ENCODE assay signal across 18 mouse cellular contexts in the genomic region with DNA sequence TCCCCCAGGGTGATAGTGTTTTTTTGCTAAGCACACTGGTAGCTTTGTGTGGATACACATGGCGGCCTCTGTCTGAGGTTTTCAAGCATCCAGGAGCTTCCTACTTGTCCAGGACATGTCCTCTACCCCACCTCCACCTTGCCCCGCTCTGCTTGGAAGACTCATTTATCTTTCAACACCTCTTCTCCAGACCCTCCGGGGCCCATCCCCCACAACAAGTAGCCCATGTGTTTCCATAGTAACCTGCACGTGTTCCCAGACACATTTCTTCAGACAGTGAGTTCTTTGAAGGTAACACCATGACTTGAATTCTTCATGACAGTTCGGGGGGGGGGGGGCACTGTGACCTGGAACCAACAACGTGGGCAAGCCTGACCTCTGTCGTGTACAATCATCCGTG. TPM values are rescaled to one million over a fixed set of nuclear protein-coding genes. Genes with fewer than 3 reads are reported as not detected.
DNase-seq lines count a peak whose midpoint lies in the region; ATAC-seq and TF ChIP-seq lines count a peak whose summit lies in the region.
"Had no signal": no experiment of that assay in that cellular context is flagged by ENCODE, and none has a peak within 500 bp of the region (broad histone marks: within the 10 kb centered on the region; RNA-seq: fewer than 3 reads in every experiment).

No protein-coding gene starts in this region.

- peak; percentile 71 for DNase-seq in retina, postnatal 1 day
- no peak for DNase-seq in retina, embryonic 14.5 days (ENCODE audit: low spot score)
- DNase-seq in embryo, embryonic 11 days, result peak; percentile 47
- DNase-seq in hindbrain, postnatal 0 days (ENCODE audit: low spot score), result peak; percentile 65
- DNase-seq in spleen, adult 12 weeks (ENCODE audit: low spot score), result no peak
- DNase-seq in testis, postnatal 14 days (ENCODE audit: low spot score), result no peak
- no peak for DNase-seq in gastrocnemius, postnatal 4 days (ENCODE audit: low spot score in 2 of 2)
- DNase-seq: cerebellum, postnatal 25 days; kidney, adult 8-10 months; lung, postnatal 10 days; thymus, adult 2 months had no signal

- no peaks in the 10 kb centered on the region for H3K4me1 ChIP-seq in hindbrain, postnatal 0 days (ENCODE audit: insufficient read depth, low read length)
- H3K4me1 ChIP-seq: embryonic facial prominence, embryonic 15.5 days; heart, embryonic 15.5 days had no signal

- no peak overlapping the region for H3K4me2 ChIP-seq in hindbrain, postnatal 0 days (ENCODE audit: low read depth, low read length)
- H3K4me2 ChIP-seq: embryonic facial prominence, embryonic 15.5 days; heart, embryonic 15.5 days; limb, embryonic 12.5 days had no signal

- H3K9me3 ChIP-seq in hindbrain, postnatal 0 days (ENCODE audit: low read length), result no peaks in the 10 kb centered on the region
- H3K9me3 ChIP-seq: embryonic facial prominence, embryonic 15.5 days; heart, embryonic 15.5 days; limb, embryonic 12.5 days; megakaryocyte, embryonic 14.5 days had no signal

- WGBS in hindbrain, postnatal 0 days, result 33% methylated on average over 8 of the region's 8 CpGs

- no peaks in the 10 kb centered on the region for H3K27me3 ChIP-seq in hindbrain, postnatal 0 days (ENCODE audit: insufficient read depth, low read length)
- H3K27me3 ChIP-seq: embryonic facial prominence, embryonic 15.5 days had no signal

- H3K36me3 ChIP-seq in hindbrain, postnatal 0 days (ENCODE audit: insufficient read depth, low read length), result no peaks in the 10 kb centered on the region
- H3K36me3 ChIP-seq: embryonic facial prominence, embryonic 15.5 days; heart, embryonic 15.5 days; limb, embryonic 12.5 days had no signal

- no peak for TF ChIP-seq CTCF in hindbrain, postnatal 0 days (IDR thresholded peaks at IDR 0.05; ENCODE audit: low read depth)

- H3K9ac ChIP-seq in hindbrain, postnatal 0 days (replicated peaks; ENCODE audit: low read length), result no peak overlapping the region
- H3K9ac ChIP-seq: embryonic facial prominence, embryonic 15.5 days; heart, embryonic 15.5 days; limb, embryonic 12.5 days; liver, embryonic 14.5 days had no signal

- peak; percentile 68 for ATAC-seq in hindbrain, postnatal 0 days
- ATAC-seq: activated CD4-positive, CD25-positive, alpha-beta regulatory T cell, adult 4 months; CD4-positive, CD25-positive, alpha-beta regulatory T cell, adult 4 months had no signal

- H3K4me3 ChIP-seq in hindbrain, postnatal 0 days (ENCODE audit: low read length), result no peak overlapping the region
- H3K4me3 ChIP-seq: embryonic facial prominence, embryonic 15.5 days; heart, embryonic 15.5 days; limb, embryonic 12.5 days; megakaryocyte, embryonic 14.5 days had no signal

- no peak overlapping the region for H3K27ac ChIP-seq in hindbrain, postnatal 0 days
- H3K27ac ChIP-seq: embryonic facial prominence, embryonic 15.5 days; heart, embryonic 15.5 days; limb, embryonic 12.5 days; liver, embryonic 14.5 days had no signal

RNA-seq across cellular contexts. Expression of a gene that starts 14.0 kb away (rescaled TPM):
- total RNA-seq in hindbrain, postnatal 0 days (2014; rRNA removed), result 50.5 and 52.7 TPM in 2 replicates
- polyA plus RNA-seq in hindbrain, postnatal 0 days (2015; fragmentation: Nextera tagmentation; extraction: Ambion mirVana), result 35.2 and 41.4 TPM in 2 replicates
- 1 to 10 TPM; 2.9 to 3.8 TPM for total RNA-seq in gastrocnemius, postnatal 4 days (2021)
- polyA plus RNA-seq: activated CD4-positive, CD25-positive, alpha-beta regulatory T cell, adult 4 months; CD4-positive, CD25-positive, alpha-beta regulatory T cell, adult 4 months had no signal

Comparison
In these comparisons a context has a peak if more than half of its experiments do, and no peak if none do; other contexts are left out.
1. DNase-seq: peak in retina, postnatal 1 day (single experiment), embryo, embryonic 11 days (single experiment) and hindbrain, postnatal 0 days (single experiment); none in retina, embryonic 14.5 days (single experiment), spleen, adult 12 weeks (single experiment), testis, postnatal 14 days (single experiment) and gastrocnemius, postnatal 4 days (0 of 2).
2. RNA of a gene that starts 14.0 kb away (total RNA-seq): 50.5 to 52.7 TPM in hindbrain, postnatal 0 days; 2.9 to 3.8 TPM in gastrocnemius, postnatal 4 days; every median in the first group is over 10 times any median in the second.